Mouse (Mus musculus) spleen, postnatal 14 days (tissue): Measurements from ENCODE around the gene Hoxc6.

Source experiments
- DNase-seq, 2 experiments: peaks; one replicate each; pipeline ENCODE4 v3.0.0; 2021 to 2022; ENCODE audit warnings: low spot score in 2 of 2

Hoxc6 gene

DNA sequence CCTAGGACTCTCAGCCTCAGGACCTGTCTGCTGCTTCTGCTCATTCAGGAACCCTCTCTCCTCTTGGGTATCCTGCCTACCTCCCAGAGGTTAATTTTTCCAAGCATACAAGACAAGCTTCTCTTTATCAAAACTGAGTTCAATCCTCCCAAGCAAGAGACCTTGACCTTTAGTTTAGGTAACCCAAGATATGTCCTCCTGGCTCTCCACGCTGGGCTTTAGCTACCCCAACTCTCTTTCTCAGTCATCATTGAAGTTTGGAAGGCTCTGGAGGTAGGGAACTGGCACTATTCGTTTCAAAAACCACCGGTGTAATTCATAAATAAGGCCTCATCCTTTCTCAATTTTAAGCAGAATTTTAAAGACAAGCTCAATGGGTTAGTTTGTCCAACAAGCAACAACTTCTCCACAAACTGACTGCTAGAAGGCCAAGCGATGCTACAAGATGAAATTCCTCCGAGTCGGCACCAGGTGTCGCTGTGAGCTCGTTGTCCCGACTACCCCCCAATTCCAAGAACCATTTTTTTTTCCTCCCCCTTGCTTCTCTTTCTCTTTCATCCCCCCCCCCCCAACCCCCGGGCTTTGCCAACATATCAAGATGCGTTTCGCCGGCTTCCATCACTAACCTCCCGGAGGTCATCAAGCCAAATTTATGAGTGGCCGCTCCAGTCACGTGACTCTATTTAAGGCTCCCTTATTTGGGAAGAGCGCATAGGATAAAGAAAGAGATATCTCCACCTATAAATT lies 15.4 kb downstream of the Hoxc6 start:
- DNase-seq = no peak

DNA sequence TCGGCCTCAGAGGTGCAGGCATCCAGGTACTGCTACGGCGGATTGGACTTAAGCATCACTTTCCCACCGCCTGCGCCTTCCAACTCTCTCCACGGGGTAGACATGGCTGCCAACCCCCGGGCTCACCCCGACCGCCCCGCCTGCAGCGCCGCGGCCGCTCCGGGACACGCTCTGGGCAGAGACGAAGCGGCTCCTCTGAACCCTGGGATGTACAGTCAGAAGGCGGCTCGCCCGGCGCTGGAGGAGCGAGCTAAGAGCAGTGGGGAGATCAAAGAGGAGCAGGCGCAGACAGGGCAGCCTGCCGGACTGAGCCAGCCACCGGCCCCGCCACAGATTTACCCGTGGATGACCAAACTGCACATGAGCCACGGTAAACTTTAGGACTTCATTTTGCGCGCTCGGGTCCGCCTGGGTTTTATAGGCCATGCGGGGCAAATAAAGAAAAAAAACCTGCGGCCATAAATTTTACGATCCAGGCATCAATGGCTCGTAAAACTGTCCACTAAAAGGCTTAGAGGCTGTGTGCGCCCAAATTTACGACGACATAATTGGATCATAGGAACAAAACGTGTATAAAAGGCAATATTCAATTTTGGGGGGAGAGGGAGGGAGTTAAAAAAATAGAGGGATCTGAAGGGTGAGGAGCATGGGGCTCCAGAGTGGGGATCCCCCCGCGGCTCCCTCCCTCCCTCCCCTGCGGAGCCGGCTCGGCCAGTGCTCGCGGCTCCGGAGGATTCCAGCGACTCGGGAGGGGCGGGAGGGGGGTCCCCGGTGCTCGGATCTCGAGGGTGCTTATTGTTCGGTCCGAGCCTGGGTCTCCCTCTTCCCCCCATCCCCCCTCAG lies 16.3 kb downstream of the Hoxc6 start:
- no peak for DNase-seq

DNA sequence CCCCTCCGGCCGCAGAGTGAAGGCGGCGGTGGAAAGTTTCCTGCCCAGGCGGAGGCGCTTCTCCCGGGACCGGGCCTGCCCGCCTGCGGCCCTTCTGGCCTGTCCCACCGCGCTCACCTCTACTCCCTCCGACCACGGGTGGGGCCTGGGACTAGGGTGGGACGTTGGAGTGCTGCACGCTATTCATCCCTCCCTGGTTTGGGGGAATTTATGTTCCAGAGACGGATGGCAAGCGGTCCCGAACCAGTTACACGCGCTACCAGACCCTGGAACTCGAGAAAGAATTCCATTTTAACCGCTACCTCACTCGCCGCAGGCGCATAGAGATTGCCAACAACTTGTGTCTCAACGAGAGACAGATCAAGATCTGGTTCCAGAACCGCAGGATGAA lies 16.9 kb downstream of the Hoxc6 start:
- DNase-seq = no peak

DNA sequence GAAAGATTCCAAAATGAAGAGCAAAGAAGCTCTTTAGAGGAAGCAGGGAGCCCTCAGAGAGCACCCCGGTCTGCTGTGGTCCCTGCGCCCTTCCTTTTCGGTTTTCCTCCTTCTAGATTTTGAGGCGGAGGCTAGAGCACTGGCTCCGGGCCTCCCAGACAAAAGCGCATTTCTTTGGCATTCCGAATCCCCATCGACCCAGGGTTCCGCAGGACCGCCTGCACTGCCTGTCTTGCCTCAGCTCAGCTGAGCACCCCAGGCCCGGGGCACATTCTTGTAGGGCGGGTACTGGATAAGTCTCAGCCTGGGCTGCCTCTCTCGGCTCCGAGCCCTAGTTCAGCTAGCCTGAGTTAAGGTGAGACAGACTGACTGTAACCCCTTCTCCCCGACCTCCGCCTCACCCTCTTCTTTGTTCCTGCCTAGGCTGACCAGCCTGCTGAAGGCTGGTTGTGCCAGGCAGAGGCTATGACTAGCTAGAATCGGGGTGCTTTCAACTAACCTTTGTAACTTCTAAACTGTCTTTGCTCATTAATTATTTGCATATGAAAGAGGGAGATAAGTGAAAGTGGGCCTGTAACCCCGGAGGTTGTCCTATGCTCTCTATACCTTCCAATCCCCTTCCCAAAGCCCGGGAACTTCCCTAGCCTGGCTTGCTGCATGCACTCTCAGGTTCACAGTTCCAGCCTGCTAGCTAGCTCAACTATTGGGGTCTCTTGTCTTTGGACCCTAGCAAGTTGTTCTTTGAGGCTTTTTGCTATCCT lies 17.5 kb downstream of the Hoxc6 start:
- no peak for DNase-seq

DNA sequence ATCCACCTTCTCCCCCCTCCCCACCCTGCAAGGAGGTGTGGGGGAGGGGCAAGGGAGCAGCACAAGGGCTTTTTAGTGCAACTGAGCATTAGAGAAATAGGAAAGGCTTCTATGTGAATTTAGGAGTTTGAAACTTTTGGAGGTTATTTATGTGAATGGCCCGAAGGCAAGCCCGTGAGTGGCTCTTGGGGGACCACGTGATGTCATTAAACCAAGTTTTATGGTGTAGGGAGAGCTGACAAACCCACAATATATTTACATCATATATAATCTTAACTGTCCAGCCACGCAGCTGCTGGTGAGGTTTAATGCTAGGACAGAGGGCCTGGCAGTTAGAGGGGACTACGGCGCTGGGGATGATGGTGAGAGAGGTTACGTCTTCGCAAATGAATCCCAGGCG lies 20.6 kb downstream of the Hoxc6 start, which contains the start of gene Hoxc4:
Hoxc4 (plus strand) TSS at position 299 of the 400 bp plus-strand sequence.
- no peak for DNase-seq

DNA sequence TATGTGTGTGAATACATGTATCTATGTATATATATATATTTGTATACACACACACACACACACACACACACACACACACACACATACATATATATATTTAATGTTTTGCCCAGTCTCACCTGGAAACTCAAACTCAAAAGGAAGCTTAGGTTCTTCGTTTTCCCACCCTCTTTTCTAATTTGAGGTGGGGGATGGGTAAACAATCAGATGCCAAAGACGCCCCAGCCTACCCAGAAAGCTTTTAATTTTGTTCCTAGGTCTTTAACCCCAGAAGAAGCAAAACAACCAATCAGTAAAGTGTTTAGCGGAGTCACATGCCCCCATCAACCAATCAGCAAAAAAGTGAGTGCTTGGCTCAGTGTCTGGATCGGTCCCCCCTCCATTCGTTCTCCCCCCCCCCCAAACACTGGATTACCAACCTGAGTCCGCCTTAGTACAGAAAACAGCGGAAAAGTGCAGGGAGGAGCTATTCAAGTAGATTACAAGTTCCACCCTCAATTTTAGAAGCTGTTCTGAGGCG lies 22.9 kb downstream of the Hoxc6 start:
- no peak for DNase-seq

DNA sequence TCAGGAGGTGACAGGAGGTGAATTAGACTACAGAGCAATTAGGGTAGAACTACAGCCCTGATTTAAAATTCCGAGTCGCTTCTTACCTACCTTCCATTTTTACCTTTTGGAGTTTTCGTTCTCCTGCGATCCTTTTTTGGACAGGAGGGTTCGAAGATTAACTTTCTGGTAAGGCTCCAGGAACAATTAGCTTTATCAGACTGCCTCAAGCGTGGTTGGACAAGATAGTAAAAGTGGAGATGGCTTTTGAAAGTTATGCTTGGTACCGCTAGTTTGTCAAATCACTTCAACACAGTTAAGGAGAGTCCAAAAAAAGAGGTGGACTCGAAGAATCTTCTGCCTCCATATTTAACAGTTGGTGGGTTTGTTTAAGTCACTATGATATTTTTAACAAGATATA lies 23.5 kb downstream of the Hoxc6 start:
- no peak for DNase-seq

DNA sequence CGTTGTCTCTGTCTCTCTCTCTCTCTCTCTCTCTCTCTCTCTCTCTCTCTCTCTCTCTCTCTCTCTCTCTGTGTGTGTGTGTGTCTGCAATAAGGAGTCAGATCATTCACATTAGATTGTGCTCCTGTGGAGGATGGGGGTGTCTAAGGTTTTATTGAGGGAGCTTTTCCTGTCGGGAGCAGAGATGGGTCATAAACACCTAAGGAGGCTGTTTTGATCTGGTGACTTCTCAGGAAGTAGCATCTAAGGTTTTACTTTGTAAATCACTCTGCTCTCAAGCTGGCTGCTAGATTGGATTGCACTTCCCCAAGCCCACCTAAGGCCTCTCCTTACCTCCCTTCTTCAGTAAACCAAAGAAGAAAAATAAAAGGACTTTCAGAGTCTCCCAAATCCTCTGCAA lies 26.1 kb downstream of the Hoxc6 start:
- DNase-seq = no peak

DNA sequence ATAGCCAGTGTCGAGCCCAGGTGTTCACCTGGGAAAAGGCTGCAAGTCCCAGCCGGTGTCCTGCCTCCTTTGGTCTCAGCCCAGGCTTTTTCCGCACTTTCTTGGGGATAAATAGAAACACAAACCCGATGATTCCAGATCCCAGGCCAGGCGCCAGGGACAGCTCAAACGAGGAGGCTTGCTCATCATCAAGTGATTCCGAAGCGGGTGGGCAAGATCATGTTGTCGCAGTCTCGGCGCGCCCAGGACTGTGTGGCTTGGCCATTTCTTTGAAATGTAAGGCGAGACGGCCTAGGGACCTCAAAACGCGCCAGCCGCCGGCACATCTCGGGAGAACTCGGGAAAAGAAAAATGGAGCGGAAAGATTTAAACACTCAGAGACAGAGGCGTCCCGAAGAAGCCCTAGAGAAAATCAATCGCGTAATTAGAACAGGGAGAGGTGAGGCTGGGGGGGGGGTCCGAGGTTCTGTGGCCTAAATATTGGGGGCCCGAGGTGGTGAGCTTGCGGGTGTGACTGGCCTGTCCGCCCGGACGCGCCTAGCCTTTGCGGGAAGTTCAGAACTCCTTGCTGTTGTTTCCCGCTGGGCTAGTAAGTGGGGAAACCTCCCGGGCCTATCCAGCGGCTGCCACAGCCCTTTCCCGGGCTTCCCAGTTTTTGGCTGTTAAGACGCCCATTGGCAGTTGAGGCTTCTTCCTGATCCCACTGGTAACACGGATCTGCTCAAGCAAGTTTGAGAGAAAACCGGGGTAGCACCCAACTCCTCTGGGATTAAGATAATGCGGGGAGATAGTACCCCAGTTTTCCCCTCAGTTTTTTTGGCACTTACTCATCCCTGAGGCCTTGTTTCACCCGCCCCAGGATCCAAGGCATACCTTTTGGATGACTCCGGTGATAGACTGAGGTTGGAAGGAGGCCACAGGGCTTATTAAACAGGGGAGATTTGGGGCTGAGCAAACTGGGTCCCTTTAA lies 29.5 kb downstream of the Hoxc6 start:
- DNase-seq = no peak

DNA sequence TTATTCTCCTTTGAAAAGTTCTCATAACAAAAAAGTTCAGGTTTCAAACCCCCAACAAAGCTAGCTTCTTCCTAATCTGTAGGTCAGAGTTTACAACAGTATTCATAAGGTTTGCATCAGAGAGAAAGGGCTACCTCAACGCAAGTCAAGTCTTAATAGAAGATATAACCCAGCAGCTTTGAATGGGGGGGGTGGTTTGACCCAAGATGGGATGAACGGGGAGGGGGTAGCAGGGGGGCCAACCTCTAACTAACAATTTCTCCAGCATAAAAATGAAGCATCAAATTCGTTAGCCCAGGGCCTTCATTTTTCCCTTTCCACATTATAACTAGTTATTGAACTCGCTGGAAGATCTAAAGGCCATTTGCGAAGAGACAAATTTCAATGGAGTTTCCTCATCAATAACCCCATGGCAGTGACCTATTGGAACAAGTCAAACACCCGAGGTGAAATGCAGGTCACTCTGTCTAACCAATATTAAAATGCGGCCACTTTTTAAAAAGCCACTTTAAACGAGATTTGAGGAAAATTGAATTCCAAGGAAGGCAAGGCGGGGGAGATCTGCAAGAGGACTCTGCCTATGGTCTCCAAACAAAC lies 31.0 kb downstream of the Hoxc6 start:
- no peak for DNase-seq

DNA sequence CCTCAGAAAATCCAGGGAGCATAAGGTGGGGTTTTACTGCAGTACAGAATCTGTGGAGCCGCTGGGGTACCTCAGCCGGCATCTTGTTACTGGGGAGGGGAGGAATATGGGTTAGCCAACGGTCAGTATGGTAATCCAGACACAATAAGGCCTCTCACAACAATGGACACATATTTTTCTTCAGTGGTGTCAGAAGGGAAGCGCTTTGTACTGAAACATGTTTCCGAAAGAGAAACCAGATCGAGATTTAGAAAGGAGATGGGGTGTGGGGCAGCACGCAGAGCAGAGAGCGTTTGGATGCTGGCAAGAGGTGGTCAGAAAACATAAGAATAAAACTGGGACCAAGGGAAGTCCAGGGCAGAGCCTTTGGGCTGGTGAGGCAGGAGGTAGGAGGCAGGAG lies 32.1 kb downstream of the Hoxc6 start:
- DNase-seq = no peak

DNA sequence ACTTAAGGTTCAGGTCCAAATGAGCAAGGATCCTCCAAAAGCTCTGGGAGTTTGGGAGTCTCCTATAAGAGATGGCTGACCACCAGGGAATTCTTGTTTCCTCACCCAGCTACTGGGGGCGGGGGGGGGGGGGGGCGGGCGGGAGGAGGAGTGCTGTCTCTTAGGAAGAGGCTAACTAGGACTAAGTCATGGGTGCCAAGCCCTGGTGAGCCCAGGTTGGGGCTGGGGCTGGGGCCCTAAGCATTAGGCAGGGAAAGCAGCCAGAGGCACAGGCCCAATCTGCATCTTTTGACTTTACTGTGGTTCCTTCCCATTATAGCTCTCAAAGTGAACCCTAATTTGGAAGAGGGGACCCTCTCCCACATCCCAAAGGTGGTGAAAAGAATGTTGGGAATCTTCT lies 34.1 kb downstream of the Hoxc6 start:
- no peak for DNase-seq

DNA sequence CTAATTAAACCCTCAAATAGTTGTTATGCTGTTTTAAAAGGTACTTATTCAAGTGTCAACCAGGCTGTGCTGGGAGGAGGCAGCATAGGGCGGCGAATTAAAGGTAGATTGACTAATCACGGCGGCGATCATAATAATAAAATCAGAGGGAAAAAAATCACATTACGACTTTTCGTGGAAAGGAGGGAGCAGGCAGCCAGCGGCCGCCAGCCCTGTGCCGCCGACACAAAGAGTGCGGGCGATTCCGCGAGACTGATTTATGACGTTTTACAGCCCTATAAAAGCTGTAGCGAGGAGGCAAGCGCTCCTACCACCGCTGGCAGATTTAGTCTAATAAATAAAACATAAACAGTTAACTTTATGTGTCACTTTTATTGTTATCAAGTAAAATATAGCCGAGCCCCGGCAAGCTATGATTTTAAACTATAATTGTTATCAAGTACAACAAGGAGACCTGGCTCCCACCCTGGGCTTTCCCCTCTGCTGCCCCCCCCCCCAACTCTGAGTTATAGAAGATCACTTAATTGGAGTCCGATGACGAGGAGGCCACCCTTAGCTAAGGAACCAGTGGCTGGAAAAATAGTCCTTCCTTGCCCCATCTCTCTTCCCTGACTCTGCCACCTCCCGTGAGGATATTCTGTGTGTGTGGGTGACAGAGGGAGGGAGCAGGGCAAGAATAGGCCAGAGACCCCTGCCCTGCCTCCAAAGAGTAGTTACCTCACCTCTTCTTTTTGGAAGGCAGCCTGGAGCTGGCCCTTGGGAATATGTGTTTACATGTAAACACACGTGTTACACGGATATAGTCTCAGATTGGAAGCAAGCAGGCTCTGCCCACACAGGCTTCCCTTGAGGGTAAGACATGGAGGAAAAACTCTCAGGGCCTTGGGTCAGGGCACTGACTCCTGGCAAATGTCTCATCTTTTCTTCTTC lies 34.9 kb downstream of the Hoxc6 start:
- DNase-seq = no peak

DNA sequence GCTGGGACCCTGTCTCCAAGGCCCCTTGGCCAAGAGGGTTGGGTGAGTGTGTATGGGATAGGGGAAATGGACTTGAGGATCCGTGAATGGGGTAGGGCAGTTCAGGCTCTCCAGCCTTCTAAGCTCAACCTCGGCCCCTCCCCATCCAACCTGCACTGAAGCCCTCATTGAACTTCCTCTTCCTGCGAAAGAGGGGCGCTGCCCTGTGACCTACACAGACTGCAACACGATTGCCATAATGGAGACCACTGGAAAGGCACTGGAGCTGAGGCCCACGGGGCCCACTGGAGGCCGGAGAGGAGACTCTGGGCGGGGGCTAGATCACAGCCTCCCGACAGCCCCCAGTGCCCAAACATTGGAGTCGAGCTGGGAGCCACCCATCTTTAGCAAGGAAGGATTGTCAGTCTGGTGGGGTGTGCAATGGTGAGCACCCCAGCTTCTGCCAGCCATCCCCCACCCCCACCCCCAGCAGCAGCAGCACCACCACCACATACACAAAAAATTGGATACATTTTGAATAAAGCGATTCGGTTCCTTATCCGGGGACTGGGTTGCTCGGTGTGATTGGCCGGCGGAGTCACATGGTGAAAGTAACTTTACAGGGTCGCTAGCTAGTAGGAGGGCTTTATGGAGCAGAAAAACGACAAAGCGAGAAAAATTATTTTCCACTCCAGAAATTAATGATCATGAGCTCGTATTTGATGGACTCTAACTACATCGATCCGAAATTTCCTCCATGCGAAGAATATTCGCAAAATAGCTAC lies 36.2 kb downstream of the Hoxc6 start:
- DNase-seq = no peak

DNA sequence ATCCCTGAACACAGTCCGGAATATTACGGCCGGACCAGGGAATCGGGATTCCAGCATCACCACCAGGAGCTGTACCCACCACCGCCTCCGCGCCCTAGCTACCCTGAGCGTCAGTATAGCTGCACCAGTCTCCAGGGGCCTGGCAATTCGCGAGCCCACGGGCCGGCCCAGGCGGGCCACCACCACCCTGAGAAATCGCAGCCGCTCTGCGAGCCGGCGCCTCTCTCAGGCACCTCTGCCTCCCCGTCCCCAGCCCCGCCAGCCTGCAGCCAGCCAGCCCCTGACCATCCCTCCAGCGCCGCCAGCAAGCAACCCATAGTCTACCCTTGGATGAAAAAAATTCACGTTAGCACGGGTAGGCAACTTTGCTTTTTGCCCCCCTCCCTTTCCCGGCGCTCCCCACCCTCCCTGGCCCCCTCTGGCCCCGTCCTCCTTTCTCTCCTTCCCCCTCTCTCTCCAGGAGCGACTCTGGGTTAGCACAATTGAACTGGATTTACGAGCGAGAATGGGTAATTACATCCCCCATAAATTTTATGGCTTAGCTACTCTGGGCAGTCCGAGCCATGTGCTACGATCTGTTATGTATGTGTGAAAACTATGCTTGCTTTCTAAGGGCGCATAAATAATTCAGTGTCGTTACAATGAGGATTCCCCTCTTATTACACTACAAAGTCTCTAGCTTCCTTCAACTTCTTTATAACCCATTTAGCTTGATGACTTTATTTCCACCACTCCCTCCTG lies 36.9 kb downstream of the Hoxc6 start:
- no peak for DNase-seq

DNA sequence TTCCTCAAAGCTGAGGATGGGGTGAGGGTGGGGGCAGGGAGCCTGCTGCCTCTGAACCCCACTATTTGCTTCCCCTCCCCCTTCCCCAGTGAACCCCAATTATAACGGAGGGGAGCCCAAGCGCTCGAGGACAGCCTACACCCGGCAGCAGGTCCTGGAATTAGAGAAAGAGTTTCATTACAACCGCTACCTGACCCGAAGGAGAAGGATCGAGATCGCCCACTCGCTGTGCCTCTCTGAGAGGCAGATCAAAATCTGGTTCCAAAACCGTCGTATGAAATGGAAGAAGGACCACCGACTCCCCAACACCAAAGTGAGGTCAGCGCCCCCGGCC lies 37.5 kb downstream of the Hoxc6 start:
- no peak for DNase-seq

DNA sequence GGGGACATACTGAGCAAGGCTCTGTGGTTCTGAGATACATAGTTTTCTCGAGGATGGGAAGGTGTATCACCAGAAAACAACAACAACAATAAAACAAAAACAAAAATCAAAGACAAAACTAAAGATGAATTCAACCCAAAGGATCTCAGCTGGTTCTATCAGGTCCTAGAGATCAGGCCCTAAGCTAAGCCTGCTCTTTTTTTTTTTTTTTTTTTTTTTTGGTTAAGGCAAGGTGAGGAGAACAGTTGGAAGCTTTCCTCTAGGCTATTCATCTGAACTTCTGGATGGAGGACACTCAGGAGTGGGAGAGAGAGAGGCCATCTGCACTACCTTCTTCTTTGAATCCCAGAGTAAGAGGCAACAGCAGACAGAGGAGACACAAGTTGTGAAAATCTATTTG lies 39.5 kb downstream of the Hoxc6 start:
- DNase-seq = no peak
